In genomic region chr7:29180077-29180853, GRCm38 (mm10) we compare ENCODE assay signal across 8 mouse cellular contexts. TPM values are rescaled to one million over a fixed set of nuclear protein-coding genes. Genes with fewer than 3 reads are reported as not detected.
DNase-seq lines count a peak whose midpoint lies in the region; ATAC-seq lines count a peak whose summit lies in the region.

Gene Psmd8 (minus strand): TSS chr7:29180701.

- DNase-seq in adipocyte (ENCODE audit: low spot score) = peak; percentile 95
- peak; percentile 99 for DNase-seq in embryo, embryonic 10 days (ENCODE audit: low spot score)
- DNase-seq in gastrocnemius, postnatal 10 days = peak; percentile 93
- peak; percentile 98 for DNase-seq in induced T-regulatory cell, adult 2 months (ENCODE audit: low read depth)
- DNase-seq in left cerebral cortex, adult 9 months (ENCODE audit: low spot score in 2 of 2) = peak; percentile 93 to 96
- DNase-seq in right cerebral cortex, postnatal 14 days = peak; percentile 92
- peak; percentile 96 for DNase-seq in urinary bladder, postnatal 36 days (ENCODE audit: low spot score in 2 of 2)

- ATAC-seq in megakaryocyte progenitor cell, adult 5-6 weeks (replicated peaks; ENCODE audit: poor library complexity) = peak; percentile 95

RNA-seq across cellular contexts. Expression of gene Psmd8, which starts in this region (rescaled TPM):
- 100 to 1,000 TPM; 184 to 185 TPM for total RNA-seq in gastrocnemius, postnatal 10 days (2021)
- total RNA-seq in megakaryocyte progenitor cell, adult 5-6 weeks (2015) = 169 and 191 TPM in 2 replicates
- 160 and 176 TPM in 2 replicates for total RNA-seq in megakaryocyte progenitor cell, adult 5-6 weeks (2017)

Comparison
In these comparisons a context has a peak if more than half of its experiments do, and no peak if none do; other contexts are left out.
1. Peak in every context shown above with its lines: DNase-seq and ATAC-seq.